Mouse (Mus musculus) liver, embryonic 16.5 days (tissue): Measurements from ENCODE around the gene Cadps2. TPM values are rescaled to one million over a fixed set of nuclear protein-coding genes. Genes with fewer than 3 reads are reported as not detected.
A peak's percentile ranks its signal among the peaks of the same experiment; 100 is the strongest.

Experiments
- ATAC-seq: fragments of 200-750 bp; cut with Nextera tagmentation; 2 replicates; pipeline ENCODE4 v1.8.0; 2017; ENCODE audit warnings: low read depth, mild to moderate bottlenecking, moderate number of reproducible peaks, moderate library complexity
- H3K27ac ChIP-seq: fragments of 300-500 bp; sonication (generic); 2 replicates; pipeline ENCODE4 v1.5.1; 2014; ENCODE audit warnings: mild to moderate bottlenecking, low read length
- H3K27me3 ChIP-seq: fragments of 300-500 bp; sonication (generic); 2 replicates; pipeline ENCODE4 v1.6.1; 2014; ENCODE audit warnings: low read depth, low read length, mixed read lengths; ENCODE audit not compliant: control insufficient read depth, insufficient read depth
- H3K36me3 ChIP-seq: fragments of 300-500 bp; sonication (generic); 2 replicates; pipeline ENCODE4 v1.6.1; 2014; ENCODE audit warnings: mild to moderate bottlenecking; ENCODE audit not compliant: control insufficient read depth, insufficient read depth
- H3K4me1 ChIP-seq: fragments of 300-500 bp; sonication (generic); 2 replicates; pipeline ENCODE4 v1.6.1; 2014; ENCODE audit warnings: low read depth, low read length, mixed read lengths; ENCODE audit not compliant: control insufficient read depth
- H3K4me2 ChIP-seq: fragments of 300-500 bp; sonication (generic); 2 replicates; pipeline ENCODE4 v1.6.1; 2014; ENCODE audit warnings: low read depth, low read length, mixed read lengths
- H3K4me3 ChIP-seq: fragments of 300-500 bp; sonication (generic); 2 replicates; pipeline ENCODE4 v1.5.1; 2014; ENCODE audit warnings: low read depth, mild to moderate bottlenecking, low read length
- H3K9ac ChIP-seq: fragments of 300-500 bp; sonication (generic); 2 replicates; pipeline ENCODE4 v1.6.1; 2014; ENCODE audit warnings: low read depth, low read length
- H3K9me3 ChIP-seq: fragments of 300-500 bp; sonication (generic); replicated peaks from 2 replicates; pipeline ENCODE4 v1.6.1; 2016; ENCODE audit warnings: low read length; ENCODE audit not compliant: control insufficient read depth
- WGBS: fragments of 180-500 bp; shearing (Covaris S2); extraction: QIAGEN DNeasy Blood & Tissue Kit; methylation state at CpG from one replicate; pipeline ENCODE4 v1.1.7; 2014; ENCODE audit not compliant: insufficient replicate concordance; 5-methylcytosine and 5-hydroxymethylcytosine counted together
- polyA plus RNA-seq: library from polyadenylated mRNA; unstranded; fragments of >200 nt; fragmentation: Nextera tagmentation; extraction: Ambion mirVana; gene quantifications from 2 replicates; pipeline ENCODE4 v1.2.1, GENCODE M21; 2015

Cadps2 gene
- polyA plus RNA-seq, 1 experiment from 2014 or later, result 0.06 TPM

- ATAC-seq, result no peak
- H3K4me3 ChIP-seq, result peak overlapping the region; percentile 62
- WGBS, result 2% methylated on average over 15 of the region's 15 CpGs
- peaks cover 27% of the 10 kb centered on the region for H3K27me3 ChIP-seq
- H3K9me3 ChIP-seq, result no peaks in the 10 kb centered on the region
- no peak overlapping the region for H3K27ac ChIP-seq
- no peak overlapping the region for H3K9ac ChIP-seq
- H3K4me2 ChIP-seq, result peak overlapping the region; percentile 62
- H3K36me3 ChIP-seq, result no peaks in the 10 kb centered on the region
- no peaks in the 10 kb centered on the region for H3K4me1 ChIP-seq
Measured at GRCm38 (mm10) chr6:23840001-23840400, 780 bp upstream of the Cadps2 start.

- 3% methylated on average over 34 of the region's 35 CpGs for WGBS
- H3K9me3 ChIP-seq, result no peaks in the 10 kb centered on the region
- H3K4me3 ChIP-seq, result peak overlapping the region; percentile 62
- ATAC-seq, result no peak
- H3K27ac ChIP-seq, result no peak overlapping the region
- no peak overlapping the region for H3K9ac ChIP-seq
- H3K27me3 ChIP-seq, result peaks cover 27% of the 10 kb centered on the region
- H3K4me2 ChIP-seq, result peak overlapping the region; percentile 62
- no peaks in the 10 kb centered on the region for H3K36me3 ChIP-seq
- H3K4me1 ChIP-seq, result no peaks in the 10 kb centered on the region
Measured at GRCm38 (mm10) chr6:23838401-23839008, 716 bp downstream of the Cadps2 start.

- no peak overlapping the region for H3K4me2 ChIP-seq
Measured at GRCm38 (mm10) chr6:23837631-23838030, 1.6 kb downstream of the Cadps2 start.

GRCm38 (mm10) chr6:23837127-23837526 is 2.1 kb downstream of the Cadps2 start:
- Histone ChIP-seq H3K9ac (no peak overlapping the region), H3K36me3 (no peaks in the 10 kb centered on the region), H3K4me3 (no peak overlapping the region), H3K9me3 (no peaks in the 10 kb centered on the region), H3K4me2 (no peak overlapping the region), H3K27ac (no peak overlapping the region), H3K4me1 (no peaks in the 10 kb centered on the region), H3K27me3 (peaks cover 27% of the 10 kb centered on the region)
- ATAC-seq, result no peak
- WGBS, result 60% methylated on average over 5 of the region's 5 CpGs

More at GRCm38 (mm10) chr6:23837631-23838030, 1.6 kb downstream of the Cadps2 start:
- Histone ChIP-seq H3K9ac (no peak overlapping the region), H3K4me3 (no peak overlapping the region), H3K27ac (no peak overlapping the region), H3K36me3 (no peaks in the 10 kb centered on the region), H3K4me1 (no peaks in the 10 kb centered on the region), H3K9me3 (no peaks in the 10 kb centered on the region), H3K27me3 (peaks cover 27% of the 10 kb centered on the region)
- WGBS, result 74% methylated on average over 7 of the region's 7 CpGs
- no peak for ATAC-seq

- no peak overlapping the region for H3K27ac ChIP-seq
- H3K4me2 ChIP-seq, result no peak overlapping the region
- H3K9ac ChIP-seq, result no peak overlapping the region
- 22% methylated on average over 2 of the region's 2 CpGs for WGBS
- ATAC-seq, result no peak
- H3K4me1 ChIP-seq, result no peaks in the 10 kb centered on the region
- H3K27me3 ChIP-seq, result peaks cover 27% of the 10 kb centered on the region
- no peaks in the 10 kb centered on the region for H3K36me3 ChIP-seq
- no peaks in the 10 kb centered on the region for H3K9me3 ChIP-seq
- H3K4me3 ChIP-seq, result no peak overlapping the region
Measured at GRCm38 (mm10) chr6:23836694-23837093, 2.5 kb downstream of the Cadps2 start.

- Histone ChIP-seq H3K36me3 (no peaks in the 10 kb centered on the region), H3K4me2 (no peak overlapping the region), H3K4me3 (no peak overlapping the region), H3K9ac (no peak overlapping the region), H3K27ac (no peak overlapping the region), H3K9me3 (no peaks in the 10 kb centered on the region), H3K4me1 (no peaks in the 10 kb centered on the region), H3K27me3 (peaks cover 27% of the 10 kb centered on the region)
- ATAC-seq, result no peak
- 57% methylated on average over 4 of the region's 4 CpGs for WGBS
Measured at GRCm38 (mm10) chr6:23835552-23835951, 3.7 kb downstream of the Cadps2 start.

GRCm38 (mm10) chr6:23830741-23831140 is 8.5 kb downstream of the Cadps2 start:
- Histone ChIP-seq H3K27ac (no peak overlapping the region), H3K9ac (no peak overlapping the region), H3K4me2 (no peak overlapping the region), H3K4me3 (no peak overlapping the region), H3K27me3 (no peaks in the 10 kb centered on the region), H3K9me3 (no peaks in the 10 kb centered on the region), H3K36me3 (no peaks in the 10 kb centered on the region), H3K4me1 (no peaks in the 10 kb centered on the region)
- 43% methylated on average over 3 of the region's 3 CpGs for WGBS
- ATAC-seq, result no peak

- Histone ChIP-seq H3K27me3 (no peaks in the 10 kb centered on the region), H3K4me3 (no peak overlapping the region)
- WGBS, result 55% methylated on average over 2 of the region's 2 CpGs
Measured at GRCm38 (mm10) chr6:23829338-23829737, 9.9 kb downstream of the Cadps2 start.

GRCm38 (mm10) chr6:23821819-23822218 is 17.4 kb downstream of the Cadps2 start:
- no peak for ATAC-seq
- Histone ChIP-seq H3K27ac (no peak overlapping the region), H3K9ac (no peak overlapping the region), H3K4me2 (no peak overlapping the region), H3K4me1 (no peaks in the 10 kb centered on the region), H3K27me3 (no peaks in the 10 kb centered on the region), H3K36me3 (no peaks in the 10 kb centered on the region), H3K4me3 (no peak overlapping the region), H3K9me3 (no peaks in the 10 kb centered on the region)
- WGBS, result 64% methylated on average over 5 of the region's 5 CpGs

More at GRCm38 (mm10) chr6:23829338-23829737, 9.9 kb downstream of the Cadps2 start:
- Histone ChIP-seq H3K27ac (no peak overlapping the region), H3K4me1 (no peaks in the 10 kb centered on the region), H3K9me3 (no peaks in the 10 kb centered on the region), H3K9ac (no peak overlapping the region), H3K4me2 (no peak overlapping the region), H3K36me3 (no peaks in the 10 kb centered on the region)
- no peak for ATAC-seq
